Mouse (Mus musculus) small intestine, adult 2 months (tissue): ENCODE data around the gene Tnfaip1.

Experiments
- CTCF ChIP-seq: fragments of 200-500 bp; IDR thresholded peaks from 2 replicates; pipeline ENCODE4 v1.5.1; 2012; ENCODE audit warnings: low read depth, mild to moderate bottlenecking, control low read depth, inconsistent platforms, low read length, moderate library complexity, mixed read lengths; ENCODE audit not compliant: insufficient replicate concordance, insufficient read length; ENCODE audit errors: extremely low read depth
- POLR2A ChIP-seq: fragments of 200-500 bp; IDR thresholded peaks from 2 replicates; pipeline ENCODE4 v1.6.1; 2012; ENCODE audit warnings: low read depth, mild to moderate bottlenecking, control low read depth, inconsistent platforms, low read length, moderate library complexity

DNA sequence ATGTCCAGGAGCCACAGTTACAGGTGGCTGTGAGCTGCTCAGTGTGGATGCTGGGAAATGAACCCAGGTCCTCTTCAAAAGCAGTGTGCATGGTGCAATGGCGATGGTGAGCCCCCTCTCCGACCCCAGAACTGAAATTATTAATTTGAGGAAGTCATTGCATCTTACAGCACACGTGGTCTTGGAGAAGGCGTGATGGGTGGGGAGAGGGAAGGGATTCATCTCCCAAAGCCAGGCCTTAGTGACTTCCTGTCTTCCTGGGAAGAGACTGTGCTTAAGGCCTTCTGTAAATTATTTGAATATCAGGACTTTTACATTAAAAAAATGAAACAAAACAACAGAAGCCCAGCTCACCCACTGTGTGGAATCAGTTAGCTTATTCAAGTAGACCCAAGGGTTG is 19.9 kb upstream of the Tnfaip1 start:
- TF ChIP-seq POLR2A (no peak), CTCF (no peak)
